Comparison of ENCODE assay signal across 16 mouse cellular contexts in genomic region chr7:34987258-34987657, GRCm38 (mm10).
DNase-seq lines count a peak whose midpoint lies in the region; ATAC-seq lines count a peak whose summit lies in the region.
"Had no signal": no experiment of that assay in that cellular context is flagged by ENCODE, and none has a peak within 500 bp of the region (broad histone marks: within the 10 kb centered on the region; RNA-seq: fewer than 3 reads in every experiment).

No protein-coding gene starts in this region.

- no peak overlapping the region for H3K9ac ChIP-seq in kidney, embryonic 14.5 days (ENCODE audit: low read depth, low read length)
- H3K9ac ChIP-seq in embryonic facial prominence, embryonic 12.5 days = no peak overlapping the region
- no peak overlapping the region for H3K9ac ChIP-seq in midbrain, embryonic 15.5 days
- H3K9ac ChIP-seq: heart, embryonic 15.5 days; hindbrain, embryonic 12.5 days had no signal

- DNase-seq in kidney, adult 18-20 months = no peak
- DNase-seq in limb, embryonic 10.5 days (ENCODE audit: low spot score) = no peak
- DNase-seq in T-cell, adult 2 months (ENCODE audit: low spot score) = no peak
- no peak for DNase-seq in frontal cortex, postnatal 14 days (ENCODE audit: low spot score in 2 of 2)
- DNase-seq: adrenal gland, adult 8-10 months; cerebellum, adult 11-12 months; cerebellum, postnatal 36 days; kidney, adult 2 months; kidney, postnatal 36 days; thymus, adult 2 months had no signal

- no peak overlapping the region for H3K27ac ChIP-seq in kidney, embryonic 14.5 days (ENCODE audit: low read depth, low read length)
- H3K27ac ChIP-seq in embryonic facial prominence, embryonic 12.5 days = peak overlapping the region; percentile 77
- H3K27ac ChIP-seq in limb, embryonic 10.5 days = peak overlapping the region; percentile 58; the same call in 1 of the 2 replicates
- peak overlapping the region; percentile 39 for H3K27ac ChIP-seq in midbrain, embryonic 15.5 days
- H3K27ac ChIP-seq: heart, embryonic 15.5 days; hindbrain, embryonic 12.5 days had no signal

- H3K4me1 ChIP-seq in kidney, embryonic 14.5 days (ENCODE audit: control insufficient read depth, insufficient read depth, low read length) = peaks cover 19% of the 10 kb centered on the region
- peaks cover 34% of the 10 kb centered on the region for H3K4me1 ChIP-seq in embryonic facial prominence, embryonic 12.5 days
- peaks cover 67% of the 10 kb centered on the region for H3K4me1 ChIP-seq in limb, embryonic 10.5 days
- H3K4me1 ChIP-seq in midbrain, embryonic 15.5 days = peaks cover 33% of the 10 kb centered on the region

- no peaks in the 10 kb centered on the region for H3K27me3 ChIP-seq in kidney, embryonic 14.5 days (ENCODE audit: control insufficient read depth, insufficient read depth, low read length)
- H3K27me3 ChIP-seq in embryonic facial prominence, embryonic 12.5 days = no peaks in the 10 kb centered on the region
- H3K27me3 ChIP-seq in limb, embryonic 10.5 days (ENCODE audit: low read depth, poor library complexity, severe bottlenecking) = no peaks in the 10 kb centered on the region
- H3K27me3 ChIP-seq in midbrain, embryonic 15.5 days (replicated peaks) = no peaks in the 10 kb centered on the region
- H3K27me3 ChIP-seq: heart, embryonic 15.5 days; hindbrain, embryonic 12.5 days had no signal

- no peak overlapping the region for H3K4me2 ChIP-seq in kidney, embryonic 14.5 days (replicated peaks; ENCODE audit: low read depth, low read length)
- no peak overlapping the region for H3K4me2 ChIP-seq in embryonic facial prominence, embryonic 12.5 days (replicated peaks)
- H3K4me2 ChIP-seq in midbrain, embryonic 15.5 days = no peak overlapping the region
- H3K4me2 ChIP-seq: heart, embryonic 15.5 days; hindbrain, embryonic 12.5 days had no signal

- no peaks in the 10 kb centered on the region for H3K9me3 ChIP-seq in kidney, embryonic 14.5 days (ENCODE audit: control insufficient read depth, low read length)
- H3K9me3 ChIP-seq in embryonic facial prominence, embryonic 12.5 days = no peaks in the 10 kb centered on the region
- no peaks in the 10 kb centered on the region for H3K9me3 ChIP-seq in limb, embryonic 10.5 days (replicated peaks)
- H3K9me3 ChIP-seq in midbrain, embryonic 15.5 days = no peaks in the 10 kb centered on the region
- H3K9me3 ChIP-seq: G1E; heart, embryonic 15.5 days; hindbrain, embryonic 12.5 days had no signal

- 44% methylated on average over 6 of the region's 6 CpGs for WGBS in kidney, embryonic 14.5 days
- WGBS in embryonic facial prominence, embryonic 12.5 days = 44% methylated on average over 6 of the region's 6 CpGs
- 35% methylated on average over 6 of the region's 6 CpGs for WGBS in limb, embryonic 10.5 days
- 51% methylated on average over 6 of the region's 6 CpGs for WGBS in midbrain, embryonic 15.5 days

- no peak overlapping the region for H3K4me3 ChIP-seq in kidney, embryonic 14.5 days (ENCODE audit: low read length)
- no peak overlapping the region for H3K4me3 ChIP-seq in embryonic facial prominence, embryonic 12.5 days
- no peak overlapping the region for H3K4me3 ChIP-seq in limb, embryonic 10.5 days
- H3K4me3 ChIP-seq in midbrain, embryonic 15.5 days = no peak overlapping the region
- H3K4me3 ChIP-seq: heart, embryonic 15.5 days; hindbrain, embryonic 12.5 days had no signal

- 0 out of 2 replicates have a peak, but pooled peaks have one; percentile 33 for ATAC-seq in kidney, embryonic 14.5 days (ENCODE audit: low FRiP score, low TSS enrichment)
- peak; percentile 49; the same call in 1 of the 2 replicates for ATAC-seq in embryonic facial prominence, embryonic 12.5 days (ENCODE audit: insufficient number of reproducible peaks, insufficient read depth, low FRiP score, low TSS enrichment)
- ATAC-seq in midbrain, embryonic 15.5 days (replicated peaks) = no peak

- H3K36me3 ChIP-seq in kidney, embryonic 14.5 days (ENCODE audit: control insufficient read depth, insufficient read depth, low read length) = no peaks in the 10 kb centered on the region
- peaks cover 6% of the 10 kb centered on the region for H3K36me3 ChIP-seq in embryonic facial prominence, embryonic 12.5 days
- H3K36me3 ChIP-seq in limb, embryonic 10.5 days = peaks cover 9% of the 10 kb centered on the region
- H3K36me3 ChIP-seq in midbrain, embryonic 15.5 days (replicated peaks) = no peaks in the 10 kb centered on the region
- H3K36me3 ChIP-seq: heart, embryonic 15.5 days; hindbrain, embryonic 12.5 days had no signal
